In genomic region chr11:12872399-12872798, GRCm38 (mm10) we compare ENCODE assay signal across 29 mouse cellular contexts.
A peak's percentile ranks its signal among the peaks of the same experiment; 100 is the strongest.
DNase-seq lines count a peak whose midpoint lies in the region; ATAC-seq and TF ChIP-seq lines count a peak whose summit lies in the region.
"Had no signal": no experiment of that assay in that cellular context is flagged by ENCODE, and none has a peak within 500 bp of the region (broad histone marks: within the 10 kb centered on the region; RNA-seq: fewer than 3 reads in every experiment).

No protein-coding gene starts in this region.

- H3K36me3 ChIP-seq in intestine, embryonic 15.5 days = no peaks in the 10 kb centered on the region
- H3K36me3 ChIP-seq in intestine, postnatal 0 days (ENCODE audit: control insufficient read depth, insufficient read depth) = no peaks in the 10 kb centered on the region
- no peaks in the 10 kb centered on the region for H3K36me3 ChIP-seq in forebrain, embryonic 14.5 days (ENCODE audit: control insufficient read depth, insufficient read depth, low read length)
- H3K36me3 ChIP-seq: embryonic facial prominence, embryonic 12.5 days; forebrain, embryonic 12.5 days; G1E; heart, embryonic 15.5 days; hindbrain, embryonic 13.5 days; midbrain, embryonic 10.5 days; neural tube, embryonic 15.5 days; stomach, embryonic 15.5 days had no signal

- no peak overlapping the region for H3K4me3 ChIP-seq in intestine, embryonic 15.5 days (replicated peaks)
- H3K4me3 ChIP-seq in intestine, postnatal 0 days (ENCODE audit: low read depth, low read length) = no peak overlapping the region
- no peak overlapping the region for H3K4me3 ChIP-seq in forebrain, embryonic 14.5 days (ENCODE audit: low read depth, low read length)
- H3K4me3 ChIP-seq in lung, adult 2 months (replicated peaks; ENCODE audit: extremely low read depth, low read depth, low read length) = no peak overlapping the region
- H3K4me3 ChIP-seq: embryonic facial prominence, embryonic 12.5 days; erythroblast, embryonic 14.5 days; forebrain, embryonic 12.5 days; gastrocnemius, adult 2 months; heart, embryonic 15.5 days; hindbrain, embryonic 13.5 days; midbrain, embryonic 10.5 days; neural tube, embryonic 15.5 days; stomach, embryonic 15.5 days had no signal

- no peak overlapping the region for H3K9ac ChIP-seq in intestine, embryonic 15.5 days
- no peak overlapping the region for H3K9ac ChIP-seq in intestine, postnatal 0 days (ENCODE audit: low read depth, low read length)
- H3K9ac ChIP-seq in forebrain, embryonic 14.5 days (ENCODE audit: low read length) = no peak overlapping the region
- H3K9ac ChIP-seq: embryonic facial prominence, embryonic 12.5 days; forebrain, embryonic 12.5 days; heart, embryonic 15.5 days; hindbrain, embryonic 13.5 days; neural tube, embryonic 15.5 days; stomach, embryonic 15.5 days had no signal

- no peaks in the 10 kb centered on the region for H3K4me1 ChIP-seq in intestine, embryonic 15.5 days (replicated peaks)
- no peaks in the 10 kb centered on the region for H3K4me1 ChIP-seq in intestine, postnatal 0 days (replicated peaks; ENCODE audit: control insufficient read depth, insufficient read depth, low read length)
- no peaks in the 10 kb centered on the region for H3K4me1 ChIP-seq in forebrain, embryonic 14.5 days (ENCODE audit: control insufficient read depth, insufficient read depth, low read length)
- H3K4me1 ChIP-seq in lung, adult 2 months (ENCODE audit: control insufficient read depth, insufficient read depth, low read length) = no peaks in the 10 kb centered on the region
- H3K4me1 ChIP-seq: embryonic facial prominence, embryonic 12.5 days; forebrain, embryonic 12.5 days; heart, embryonic 15.5 days; hindbrain, embryonic 13.5 days; midbrain, embryonic 10.5 days; neural tube, embryonic 15.5 days; stomach, embryonic 15.5 days had no signal

- 30% methylated on average over 1 of the region's 1 CpGs for WGBS in intestine, embryonic 15.5 days
- WGBS in intestine, postnatal 0 days = 18% methylated on average over 1 of the region's 1 CpGs
- 9% methylated on average over 1 of the region's 1 CpGs for WGBS in large intestine, adult 2 months
- 66% methylated on average over 1 of the region's 1 CpGs for WGBS in forebrain, embryonic 14.5 days
- WGBS in lung, adult 2 months = 37% methylated on average over 1 of the region's 1 CpGs

- H3K27ac ChIP-seq in intestine, embryonic 15.5 days = no peak overlapping the region
- no peak overlapping the region for H3K27ac ChIP-seq in intestine, postnatal 0 days (ENCODE audit: low read depth, low read length)
- no peak overlapping the region for H3K27ac ChIP-seq in forebrain, embryonic 14.5 days (ENCODE audit: low read depth, low read length)
- H3K27ac ChIP-seq: embryonic facial prominence, embryonic 12.5 days; forebrain, embryonic 12.5 days; gastrocnemius, adult 2 months; heart, embryonic 15.5 days; hindbrain, embryonic 13.5 days; macrophage; midbrain, embryonic 10.5 days; neural tube, embryonic 15.5 days; stomach, embryonic 15.5 days had no signal

- no peaks in the 10 kb centered on the region for H3K9me3 ChIP-seq in intestine, embryonic 15.5 days
- no peaks in the 10 kb centered on the region for H3K9me3 ChIP-seq in intestine, postnatal 0 days (ENCODE audit: control insufficient read depth)
- H3K9me3 ChIP-seq in forebrain, embryonic 14.5 days (replicated peaks; ENCODE audit: control insufficient read depth, low read length) = no peaks in the 10 kb centered on the region
- H3K9me3 ChIP-seq: embryonic facial prominence, embryonic 12.5 days; forebrain, embryonic 12.5 days; G1E; heart, embryonic 15.5 days; hindbrain, embryonic 13.5 days; midbrain, embryonic 10.5 days; neural tube, embryonic 15.5 days; stomach, embryonic 15.5 days had no signal

- TF ChIP-seq CTCF in intestine, postnatal 0 days (IDR thresholded peaks at IDR 0.05; ENCODE audit: low read depth) = no peak
- TF ChIP-seq CTCF in lung, adult 2 months (IDR thresholded peaks at IDR 0.05; ENCODE audit: insufficient read depth, low read length) = no peak

- ATAC-seq in intestine, embryonic 15.5 days = peak; percentile 88
- ATAC-seq in intestine, postnatal 0 days = no peak
- no peak for ATAC-seq in forebrain, embryonic 14.5 days
- ATAC-seq: activated CD4-positive, CD25-positive, alpha-beta regulatory T cell, adult 4 months; midbrain, embryonic 16.5 days had no signal

- H3K4me2 ChIP-seq in intestine, embryonic 15.5 days (replicated peaks) = no peak overlapping the region
- H3K4me2 ChIP-seq in intestine, postnatal 0 days (replicated peaks; ENCODE audit: low read depth) = no peak overlapping the region
- no peak overlapping the region for H3K4me2 ChIP-seq in forebrain, embryonic 14.5 days (ENCODE audit: low read length)
- H3K4me2 ChIP-seq: embryonic facial prominence, embryonic 12.5 days; forebrain, embryonic 12.5 days; heart, embryonic 15.5 days; hindbrain, embryonic 13.5 days; neural tube, embryonic 15.5 days; stomach, embryonic 15.5 days had no signal

- no peaks in the 10 kb centered on the region for H3K27me3 ChIP-seq in intestine, embryonic 15.5 days (replicated peaks)
- no peaks in the 10 kb centered on the region for H3K27me3 ChIP-seq in intestine, postnatal 0 days (replicated peaks; ENCODE audit: control insufficient read depth, insufficient read depth, low read length)
- no peaks in the 10 kb centered on the region for H3K27me3 ChIP-seq in forebrain, embryonic 14.5 days (replicated peaks; ENCODE audit: control insufficient read depth, insufficient read depth, low read length)
- H3K27me3 ChIP-seq: CH12.LX; embryonic facial prominence, embryonic 12.5 days; forebrain, embryonic 12.5 days; heart, embryonic 15.5 days; hindbrain, embryonic 13.5 days; neural tube, embryonic 15.5 days; stomach, embryonic 15.5 days had no signal

- TF ChIP-seq POLR2A in lung, adult 2 months (IDR thresholded peaks at IDR 0.05; ENCODE audit: borderline replicate concordance, extremely low read depth, low read depth, low read length) = no peak

- peak; percentile 17 for DNase-seq in 416B (ENCODE audit: low read depth)
- DNase-seq in kidney, adult 8-10 months = peak; percentile 25 to 48
- DNase-seq in large intestine, adult 2 months (ENCODE audit: low read depth, low spot score) = peak; percentile 43
- no peak for DNase-seq in forebrain, embryonic 14.5 days (ENCODE audit: low spot score)
- no peak for DNase-seq in lung, adult 2 months
- DNase-seq in T-cell, adult 2 months (ENCODE audit: low spot score) = no peak
- DNase-seq: adrenal gland, adult 8-10 months; cerebellum, adult 18-20 months; cerebellum, postnatal 14 days; gastrocnemius, adult 2 months; heart, postnatal 36 days; layer of hippocampus, postnatal 36 days; thymus, adult 2 months; thymus, postnatal 4 days had no signal

Comparison
In these comparisons a context has a peak if more than half of its experiments do, and no peak if none do; other contexts are left out.
1. DNase-seq: peak in 416B (single experiment), kidney, adult 8-10 months (2 of 2) and large intestine, adult 2 months (single experiment); none in forebrain, embryonic 14.5 days (single experiment), lung, adult 2 months (single experiment) and T-cell, adult 2 months (single experiment).